In genomic region chr15:79901399-79901798, GRCm38 (mm10) we compare ENCODE assay signal across 14 mouse cellular contexts.
"Had no signal": no experiment of that assay in that cellular context is flagged by ENCODE, and none has a peak within 500 bp of the region (broad histone marks: within the 10 kb centered on the region; RNA-seq: fewer than 3 reads in every experiment).

No protein-coding gene starts in this region.

- H3K4me2 ChIP-seq: intestine, embryonic 15.5 days; kidney, embryonic 15.5 days; limb, embryonic 13.5 days; midbrain, embryonic 12.5 days; neural tube, embryonic 13.5 days had no signal

- H3K27me3 ChIP-seq: intestine, embryonic 15.5 days; kidney, embryonic 15.5 days; midbrain, embryonic 12.5 days had no signal

- H3K27ac ChIP-seq: intestine, embryonic 15.5 days; kidney, embryonic 15.5 days; limb, embryonic 13.5 days; liver, embryonic 14.5 days; midbrain, embryonic 12.5 days; neural tube, embryonic 13.5 days had no signal

- H3K4me3 ChIP-seq: intestine, embryonic 15.5 days; kidney, embryonic 15.5 days; limb, embryonic 13.5 days; midbrain, embryonic 12.5 days; neural tube, embryonic 13.5 days had no signal

- ATAC-seq: intestine, embryonic 15.5 days; midbrain, embryonic 16.5 days had no signal

- H3K36me3 ChIP-seq: intestine, embryonic 15.5 days; midbrain, embryonic 12.5 days; neural tube, embryonic 13.5 days had no signal

- H3K9me3 ChIP-seq: intestine, embryonic 15.5 days; kidney, embryonic 15.5 days; limb, embryonic 13.5 days; midbrain, embryonic 12.5 days; neural tube, embryonic 13.5 days had no signal

- DNase-seq: kidney, adult 18-20 months; kidney, postnatal 14 days; left cerebral cortex, postnatal 4 days; lung, adult 18-20 months; lung, postnatal 14 days; retina, postnatal 1 day; right cerebral cortex, postnatal 4 days had no signal

- H3K9ac ChIP-seq: intestine, embryonic 15.5 days; kidney, embryonic 15.5 days; limb, embryonic 13.5 days; liver, embryonic 14.5 days; midbrain, embryonic 12.5 days; neural tube, embryonic 13.5 days had no signal

- H3K4me1 ChIP-seq: intestine, embryonic 15.5 days; limb, embryonic 13.5 days; midbrain, embryonic 12.5 days; neural tube, embryonic 13.5 days had no signal
